Mouse (Mus musculus) CD4-positive, CD25-positive, alpha-beta regulatory T cell, adult 4 months (primary cell): ENCODE results near the gene Lamb3. TPM values are rescaled to one million over a fixed set of nuclear protein-coding genes. Genes with fewer than 3 reads are reported as not detected.

Source experiments
- ATAC-seq: one replicate; pipeline ENCODE4 v1.8.0; 2017
- polyA plus RNA-seq, 2 experiments: library from polyadenylated mRNA; unstranded; fragments of 100-300 nt; shearing (Covaris generic); gene quantifications; one replicate each; pipeline ENCODE4 v1.2.1; 2017

Lamb3 gene
- polyA plus RNA-seq, 2 experiments from 2014 or later: 22.2 to 30.4 TPM

GRCm38 (mm10) chr1:193317159-193317559 is 109.7 kb downstream of the Lamb3 start:
- no peak for ATAC-seq

GRCm38 (mm10) chr1:193319721-193320120 is 112.2 kb downstream of the Lamb3 start:
- ATAC-seq: no peak

GRCm38 (mm10) chr1:193320398-193320797 is 112.9 kb downstream of the Lamb3 start:
- no peak for ATAC-seq

GRCm38 (mm10) chr1:193323686-193324085 is 116.2 kb downstream of the Lamb3 start:
- no peak for ATAC-seq

GRCm38 (mm10) chr1:193324224-193324623 is 116.7 kb downstream of the Lamb3 start:
- no peak for ATAC-seq

GRCm38 (mm10) chr1:193325891-193326290 is 118.4 kb downstream of the Lamb3 start:
- ATAC-seq: no peak

- no peak for ATAC-seq
These were observed 119.1 kb downstream of the Lamb3 start for GRCm38 (mm10) chr1:193326456-193327145.

GRCm38 (mm10) chr1:193327216-193327615 is 119.7 kb downstream of the Lamb3 start:
- ATAC-seq: no peak

GRCm38 (mm10) chr1:193327686-193328085 is 120.2 kb downstream of the Lamb3 start:
- no peak for ATAC-seq

- peak; percentile 59 for ATAC-seq
These were observed 122.1 kb downstream of the Lamb3 start for GRCm38 (mm10) chr1:193329557-193329956.

- ATAC-seq: peak; percentile 86
These were observed 122.7 kb downstream of the Lamb3 start for GRCm38 (mm10) chr1:193330172-193330571.

- no peak for ATAC-seq
These were observed 123.1 kb downstream of the Lamb3 start for GRCm38 (mm10) chr1:193330626-193331025.

GRCm38 (mm10) chr1:193332018-193332417 is 124.5 kb downstream of the Lamb3 start:
- ATAC-seq: no peak

GRCm38 (mm10) chr1:193332671-193333070 is 125.2 kb downstream of the Lamb3 start:
- no peak for ATAC-seq

GRCm38 (mm10) chr1:193333776-193334175 is 126.3 kb downstream of the Lamb3 start:
- ATAC-seq: no peak

GRCm38 (mm10) chr1:193334546-193334945 is 127.0 kb downstream of the Lamb3 start:
- ATAC-seq: no peak

GRCm38 (mm10) chr1:193336122-193337017 is 128.9 kb downstream of the Lamb3 start:
- no peak for ATAC-seq

GRCm38 (mm10) chr1:193337018-193337321 is 129.5 kb downstream of the Lamb3 start:
- ATAC-seq: peak; percentile 74

GRCm38 (mm10) chr1:193337787-193338310 is 130.3 kb downstream of the Lamb3 start:
- peak; percentile 27 for ATAC-seq

GRCm38 (mm10) chr1:193338363-193338995 is 131.0 kb downstream of the Lamb3 start:
- ATAC-seq: peak; percentile 84

GRCm38 (mm10) chr1:193342198-193342946 is 134.9 kb downstream of the Lamb3 start:
- no peak for ATAC-seq

- ATAC-seq: no peak
These were observed 136.4 kb downstream of the Lamb3 start for GRCm38 (mm10) chr1:193343853-193344252.
